Mouse (Mus musculus): ENCODE data around the gene Serpina3n.
"Not testable (repeated sequence)": the region's sequence is repeated elsewhere in the genome, so short reads cannot be mapped to it uniquely, and the experiment has no call there.

The Serpina3n gene

GRCm38 (mm10) chr12:104406454-104406885 lies at the start of gene Serpina3n:
Gene Serpina3n (plus strand): TSS chr12:104406729.
- DNase-seq = no peak

DNA sequence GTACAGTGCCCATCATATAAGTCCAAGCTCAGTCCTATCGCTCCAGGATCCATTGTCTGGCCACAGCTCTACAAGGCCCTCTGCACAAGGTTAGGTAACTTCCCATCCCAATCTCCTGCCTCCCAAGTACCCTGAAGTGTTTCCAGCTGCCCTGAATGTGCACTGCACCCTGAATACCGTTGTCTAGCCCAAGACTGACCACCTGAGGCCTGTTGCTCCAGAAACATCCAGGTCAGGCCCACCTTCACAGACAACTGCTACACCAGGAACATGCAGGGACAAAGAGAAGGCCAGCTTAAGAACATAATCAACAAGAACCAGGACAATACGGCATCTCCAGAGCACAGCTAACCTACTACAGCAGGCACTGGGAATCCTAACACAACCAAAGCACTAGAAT lies 36.5 kb upstream of the Serpina3n start:
- no peak for DNase-seq

- not testable (repeated sequence) for DNase-seq
These were observed 29.4 kb upstream of the Serpina3n start for GRCm38 (mm10) chr12:104377179-104377578.

GRCm38 (mm10) chr12:104378351-104378750 lies 28.2 kb upstream of the Serpina3n start:
- DNase-seq = not testable (repeated sequence)

DNA sequence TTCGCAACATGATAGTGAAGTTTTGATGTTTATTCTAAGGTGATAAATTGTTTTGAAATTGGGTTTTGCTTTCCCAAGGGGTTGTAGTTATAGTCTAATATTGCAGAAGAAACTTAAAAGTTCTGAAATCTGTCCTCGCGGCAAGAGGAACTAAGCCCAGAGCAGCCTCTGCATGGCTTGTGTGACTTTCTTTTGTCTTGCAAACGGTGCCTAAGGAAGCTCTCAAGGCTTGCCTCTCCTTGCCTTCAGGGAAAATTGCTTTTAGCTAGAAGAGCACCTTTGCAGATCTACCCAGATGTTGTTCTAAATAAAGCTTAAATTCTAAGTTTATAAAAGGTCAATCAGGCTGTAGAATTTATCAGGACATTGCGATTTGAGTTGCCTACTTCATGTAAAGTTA lies 27.7 kb upstream of the Serpina3n start:
- DNase-seq = not testable (repeated sequence)

DNA sequence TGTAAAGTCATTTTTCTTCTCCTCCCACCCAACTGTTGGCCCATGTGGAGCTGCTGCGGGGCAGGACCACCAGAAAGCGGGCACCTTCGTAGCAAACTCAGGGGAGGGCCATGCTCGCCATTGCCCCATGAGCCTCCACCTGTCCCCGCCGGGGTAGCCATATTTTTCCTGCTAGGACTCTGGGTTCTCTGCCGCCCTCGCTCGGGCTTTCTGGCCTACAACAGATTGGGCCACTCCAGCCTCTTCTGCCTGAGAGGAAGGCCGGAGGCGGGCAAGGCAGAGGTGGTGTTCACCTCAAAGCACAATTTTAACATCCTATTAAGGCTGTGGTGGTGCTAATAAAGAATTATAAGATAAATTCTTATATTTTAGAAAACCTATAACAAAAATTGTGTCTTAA lies 26.7 kb upstream of the Serpina3n start:
- no peak for DNase-seq

DNA sequence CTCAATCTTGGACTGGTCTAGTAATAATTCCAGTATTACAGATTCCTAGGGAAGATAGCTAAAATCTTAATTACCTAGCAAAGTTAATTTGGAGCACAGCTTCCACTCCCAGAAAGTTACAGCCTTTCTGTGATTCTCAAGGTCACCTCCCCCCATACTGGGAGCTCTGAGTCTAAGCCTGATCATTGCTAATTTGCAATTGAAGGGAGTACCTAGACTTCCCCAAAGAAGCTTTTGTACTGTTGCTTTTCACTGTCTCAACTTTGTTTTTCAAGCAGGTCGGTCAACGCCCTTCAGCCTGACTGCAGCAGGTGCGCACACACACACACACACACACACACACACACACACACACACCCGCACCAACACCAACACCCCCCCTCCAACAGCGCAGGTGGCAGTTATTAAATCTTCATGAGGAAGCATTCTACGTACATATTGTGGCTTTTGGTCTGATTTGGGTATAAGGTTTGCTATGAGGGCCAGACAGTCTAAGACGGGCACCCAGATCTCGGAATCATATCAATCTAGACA lies 25.4 kb upstream of the Serpina3n start:
- not testable (repeated sequence) for DNase-seq

GRCm38 (mm10) chr12:104385987-104386386 lies 20.5 kb upstream of the Serpina3n start:
- DNase-seq = not testable (repeated sequence)

GRCm38 (mm10) chr12:104386878-104387277 lies 19.7 kb upstream of the Serpina3n start:
- not testable (repeated sequence) for DNase-seq

GRCm38 (mm10) chr12:104388477-104388876 lies 18.1 kb upstream of the Serpina3n start:
- no peak for DNase-seq

- not testable (repeated sequence) for DNase-seq
These were observed 15.5 kb upstream of the Serpina3n start for GRCm38 (mm10) chr12:104391057-104391456.

- DNase-seq = no peak
These were observed 2.6 kb upstream of the Serpina3n start for GRCm38 (mm10) chr12:104403968-104404367.

- DNase-seq = no peak
These were observed 6.0 kb downstream of the Serpina3n start for GRCm38 (mm10) chr12:104412507-104412906.

GRCm38 (mm10) chr12:104414576-104414975 lies 8.0 kb downstream of the Serpina3n start:
- DNase-seq = no peak

GRCm38 (mm10) chr12:104415625-104416315 lies 9.2 kb downstream of the Serpina3n start:
- DNase-seq = no peak

GRCm38 (mm10) chr12:104418340-104419135 lies 12.0 kb downstream of the Serpina3n start:
- DNase-seq = peak; percentile 31

DNA sequence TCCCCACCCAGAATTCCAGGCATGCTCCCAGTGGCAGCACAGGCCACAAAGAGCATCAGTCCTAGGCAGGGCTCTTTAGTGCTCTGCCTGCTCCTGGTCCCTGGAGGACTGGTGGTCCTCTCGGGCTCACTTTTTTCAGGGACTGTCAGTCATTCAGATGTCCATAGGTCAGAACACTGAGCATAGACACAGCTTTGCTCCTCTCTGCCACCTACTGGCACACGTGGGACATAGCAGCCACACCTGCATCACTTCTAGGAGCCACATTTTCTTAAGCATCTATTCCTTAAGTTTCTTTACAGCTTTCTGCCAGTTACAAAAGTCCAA lies 12.6 kb downstream of the Serpina3n start:
- DNase-seq = no peak

- DNase-seq = peak; percentile 37
These were observed 16.3 kb downstream of the Serpina3n start for GRCm38 (mm10) chr12:104422615-104423392.

DNA sequence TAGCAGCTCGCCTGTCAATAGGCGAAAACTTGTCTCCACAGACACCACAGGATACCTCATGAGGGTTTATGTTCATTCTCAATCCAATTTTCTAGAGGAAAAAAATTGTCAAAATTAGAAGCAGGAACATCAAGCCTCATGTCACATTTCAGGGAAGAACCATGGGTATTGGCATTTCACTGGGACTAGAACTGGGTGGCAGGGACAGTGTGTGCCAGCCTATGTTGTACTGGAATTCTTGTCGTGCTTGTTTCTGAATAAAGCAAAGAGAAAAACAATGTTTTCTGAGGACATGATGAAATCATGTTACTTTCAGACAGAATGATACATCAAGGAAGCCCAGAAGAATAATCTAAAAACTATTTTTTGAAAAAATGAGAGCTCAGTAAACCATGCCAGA lies 19.1 kb downstream of the Serpina3n start:
- DNase-seq = no peak

- DNase-seq = no peak
These were observed 20.4 kb downstream of the Serpina3n start for GRCm38 (mm10) chr12:104426915-104427314.

- no peak for DNase-seq
These were observed 24.8 kb downstream of the Serpina3n start for GRCm38 (mm10) chr12:104431359-104431758.

- no peak for DNase-seq
These were observed 26.7 kb downstream of the Serpina3n start for GRCm38 (mm10) chr12:104433214-104433613.

All from kidney, adult 11 months (tissue).